In the genomic region with DNA sequence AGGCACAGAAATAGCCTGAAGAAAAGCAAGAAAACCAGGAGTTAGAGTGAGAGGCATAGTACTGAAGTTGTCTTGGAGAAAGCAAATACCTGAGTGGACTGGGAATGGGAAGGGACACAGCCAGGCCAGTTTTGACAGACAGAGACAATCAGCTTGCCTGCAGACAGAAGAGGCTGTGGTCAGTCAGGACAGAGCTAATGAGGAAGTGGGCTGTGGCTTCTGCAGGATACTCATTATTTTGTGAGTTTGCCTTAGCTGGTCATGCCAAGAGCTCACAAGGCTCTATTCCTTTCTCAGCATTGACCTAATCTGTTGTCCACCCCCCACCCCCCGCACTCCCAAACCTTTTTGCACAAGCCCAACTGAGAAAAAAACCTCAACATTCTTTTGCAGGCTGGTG, we compare ENCODE assay signal across 18 mouse cellular contexts. TPM values are rescaled to one million over a fixed set of nuclear protein-coding genes. Genes with fewer than 3 reads are reported as not detected.
DNase-seq lines count a peak whose midpoint lies in the region; ATAC-seq lines count a peak whose summit lies in the region.
"Had no signal": no experiment of that assay in that cellular context is flagged by ENCODE, and none has a peak within 500 bp of the region (broad histone marks: within the 10 kb centered on the region; RNA-seq: fewer than 3 reads in every experiment).

No protein-coding gene starts in this region.

- H3K9me3 ChIP-seq in megakaryocyte, embryonic 14.5 days = no peaks in the 10 kb centered on the region
- H3K9me3 ChIP-seq: hindbrain, embryonic 12.5 days; midbrain, embryonic 12.5 days had no signal

- ATAC-seq in hematopoietic stem cell, adult 5-6 weeks (replicated peaks in 1 of 2; ENCODE audit: insufficient read depth in 1 of 2, low FRiP score in 2 of 2, low TSS enrichment in 1 of 2, low read depth in 1 of 2, poor library complexity in 2 of 2, severe bottlenecking in 2 of 2) = peak; percentile 34; a peak in 1 of 4 replicates
- no peak for ATAC-seq in erythroid progenitor cell, adult 5-6 weeks (replicated peaks; ENCODE audit: low FRiP score, poor library complexity, severe bottlenecking)

- H3K27me3 ChIP-seq in megakaryocyte, embryonic 14.5 days (replicated peaks) = no peaks in the 10 kb centered on the region
- H3K27me3 ChIP-seq: midbrain, embryonic 12.5 days had no signal

- H3K36me3 ChIP-seq in megakaryocyte, embryonic 14.5 days (replicated peaks; ENCODE audit: low read length) = peaks cover 21% of the 10 kb centered on the region
- H3K36me3 ChIP-seq: hindbrain, embryonic 12.5 days; midbrain, embryonic 12.5 days had no signal

- H3K4me1 ChIP-seq in megakaryocyte, embryonic 14.5 days = peaks cover 85% of the 10 kb centered on the region
- H3K4me1 ChIP-seq: hindbrain, embryonic 12.5 days; midbrain, embryonic 12.5 days had no signal

- DNase-seq in layer of hippocampus, adult 9-11 months = peak; percentile 40
- no peak for DNase-seq in layer of hippocampus, postnatal 14 days (ENCODE audit: low spot score in 2 of 2)
- peak; percentile 49 for DNase-seq in MEL-GATA-1-ER (ENCODE audit: extremely low read depth, low read depth)
- DNase-seq in frontal cortex, postnatal 36 days (ENCODE audit: low spot score in 2 of 2) = no peak
- DNase-seq in spleen, postnatal 14 days (ENCODE audit: low spot score in 2 of 2) = no peak
- DNase-seq: cerebellum, adult 8-10 months; gastrocnemius, postnatal 25 days; kidney, adult 11 months; lung, embryonic 14.5 days had no signal

- peak overlapping the region; percentile 81 for H3K4me3 ChIP-seq in megakaryocyte, embryonic 14.5 days (replicated peaks)
- H3K4me3 ChIP-seq: hindbrain, embryonic 12.5 days; midbrain, embryonic 12.5 days had no signal

RNA-seq across cellular contexts. Expression of a gene that starts 2.2 kb away (rescaled TPM):
- total RNA-seq in layer of hippocampus, postnatal 14 days (2021) = not detected
- 25.9 and 29.0 TPM in 2 replicates for total RNA-seq in hematopoietic stem cell, adult 5-6 weeks (2017)
- not detected in 2 replicates for polyA plus RNA-seq in megakaryocyte, embryonic 14.5 days (2012; ENCODE audit: insufficient read depth, low replicate concordance)
- total RNA-seq in erythroid progenitor cell, adult 5-6 weeks (2015; ENCODE audit: low replicate concordance) = 1.8 and 4.6 TPM in 2 replicates
- 2.2 TPM in 1 of 2 replicates, not detected in the other for total RNA-seq in erythroid progenitor cell, adult 5-6 weeks (2017; ENCODE audit: low replicate concordance)
- total RNA-seq: gastrocnemius, postnatal 25 days; layer of hippocampus, adult 18-20 months had no signal
- polyA plus RNA-seq: heart, embryonic 14.5 days; lung, embryonic 14.5 days; midbrain, embryonic 12.5 days had no signal

RNA-seq across cellular contexts. Expression of a gene that starts 26.1 kb away (rescaled TPM):
- not detected for total RNA-seq in layer of hippocampus, postnatal 14 days (2021)
- total RNA-seq in hematopoietic stem cell, adult 5-6 weeks (2017) = not detected in 2 replicates
- 0.94 TPM in 1 of 2 replicates, not detected in the other for polyA plus RNA-seq in megakaryocyte, embryonic 14.5 days (2012; ENCODE audit: insufficient read depth, low replicate concordance)
- total RNA-seq in erythroid progenitor cell, adult 5-6 weeks (2015; ENCODE audit: low replicate concordance) = not detected in 2 replicates
- not detected in 2 replicates for total RNA-seq in erythroid progenitor cell, adult 5-6 weeks (2017; ENCODE audit: low replicate concordance)
- total RNA-seq: gastrocnemius, postnatal 25 days; layer of hippocampus, adult 18-20 months had no signal
- polyA plus RNA-seq: heart, embryonic 14.5 days; hindbrain, embryonic 12.5 days; lung, embryonic 14.5 days; midbrain, embryonic 12.5 days; neural tube, embryonic 11.5 days; urinary bladder, adult 2 months had no signal

RNA-seq across cellular contexts. Expression of a gene that starts 46.0 kb away (rescaled TPM):
- total RNA-seq in layer of hippocampus, postnatal 14 days (2021) = not detected
- 35.9 and 41.0 TPM in 2 replicates for total RNA-seq in hematopoietic stem cell, adult 5-6 weeks (2017)
- polyA plus RNA-seq in megakaryocyte, embryonic 14.5 days (2012; ENCODE audit: insufficient read depth, low replicate concordance) = 3.3 TPM in 1 of 2 replicates, not detected in the other
- 9.2 and 14.4 TPM in 2 replicates for total RNA-seq in erythroid progenitor cell, adult 5-6 weeks (2015; ENCODE audit: low replicate concordance)
- 6.7 and 15.0 TPM in 2 replicates for total RNA-seq in erythroid progenitor cell, adult 5-6 weeks (2017; ENCODE audit: low replicate concordance)
- polyA plus RNA-seq: heart, embryonic 14.5 days; hindbrain, embryonic 12.5 days; midbrain, embryonic 12.5 days; neural tube, embryonic 11.5 days had no signal

RNA-seq across cellular contexts. Expression of a gene that starts 57.9 kb away (rescaled TPM):
- total RNA-seq in layer of hippocampus, postnatal 14 days (2021) = 1 to 10 TPM; 7.5 to 8.9 TPM
- total RNA-seq in hematopoietic stem cell, adult 5-6 weeks (2017) = 10.0 and 10.3 TPM in 2 replicates
- polyA plus RNA-seq in megakaryocyte, embryonic 14.5 days (2012; ENCODE audit: insufficient read depth, low replicate concordance) = 4.6 and 9.8 TPM in 2 replicates
- not detected in 2 replicates for total RNA-seq in erythroid progenitor cell, adult 5-6 weeks (2015; ENCODE audit: low replicate concordance)
- total RNA-seq in erythroid progenitor cell, adult 5-6 weeks (2017; ENCODE audit: low replicate concordance) = 5.5 TPM in 1 of 2 replicates, not detected in the other

Comparison
In these comparisons a context has a peak if more than half of its experiments do, and no peak if none do; other contexts are left out.
1. DNase-seq: peak in layer of hippocampus, adult 9-11 months (single experiment) and MEL-GATA-1-ER (single experiment); none in layer of hippocampus, postnatal 14 days (0 of 2), frontal cortex, postnatal 36 days (0 of 2) and spleen, postnatal 14 days (0 of 2).
2. RNA of a gene that starts 46.0 kb away (total RNA-seq): 35.9 to 41.0 TPM in hematopoietic stem cell, adult 5-6 weeks and 6.7 to 15.0 TPM in erythroid progenitor cell, adult 5-6 weeks; not detected in layer of hippocampus, postnatal 14 days; every median in the first group is over 4 times any median in the second.